Mouse (Mus musculus): ENCODE data around the gene 4930544D05Rik. TPM values are rescaled to one million over a fixed set of nuclear protein-coding genes. Genes with fewer than 3 reads are reported as not detected.

Gene 4930544D05Rik
- total and polyA plus RNA-seq, 2 experiments from 2014 or later = not detected

GRCm38 (mm10) chr11:70658942-70659341 is 43.3 kb downstream of the 4930544D05Rik start:
- ATAC-seq (no peak), DNase-seq (ENCODE audit: low spot score) (no peak)
- Histone ChIP-seq H3K27ac (no peak overlapping the region), H3K9ac (replicated peaks; ENCODE audit: low read length) (no peak overlapping the region), H3K36me3 (ENCODE audit: insufficient read depth, low read length) (peaks cover 19% of the 10 kb centered on the region), H3K9me3 (ENCODE audit: low read length) (no peaks in the 10 kb centered on the region), H3K4me3 (ENCODE audit: low read length) (no peak overlapping the region), H3K4me2 (ENCODE audit: low read depth, low read length) (no peak overlapping the region), H3K4me1 (ENCODE audit: insufficient read depth, low read length) (0 out of 2 replicates have a peak, but pooled peaks cover 5% of the 10 kb centered on the region), H3K27me3 (ENCODE audit: insufficient read depth, low read length) (no peaks in the 10 kb centered on the region)
- 78% methylated on average over 8 of the region's 8 CpGs for WGBS
- no peak for TF ChIP-seq CTCF (IDR thresholded peaks at IDR 0.05; ENCODE audit: low read depth)

DNA sequence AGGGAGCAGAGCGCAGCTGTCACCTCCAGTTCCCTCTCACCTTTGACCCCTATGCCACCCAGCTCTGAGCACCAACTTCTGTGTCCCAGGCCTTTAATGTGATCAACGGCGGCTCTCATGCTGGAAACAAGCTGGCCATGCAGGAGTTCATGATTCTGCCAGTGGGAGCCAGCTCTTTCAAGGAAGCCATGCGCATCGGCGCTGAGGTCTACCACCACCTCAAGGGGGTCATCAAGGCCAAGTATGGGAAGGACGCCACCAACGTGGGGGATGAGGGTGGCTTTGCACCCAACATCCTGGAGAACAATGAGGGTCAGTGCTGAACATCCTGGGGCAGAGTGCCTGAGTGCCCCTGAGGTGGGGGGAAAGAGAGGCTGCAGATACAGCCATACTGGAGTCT is 44.9 kb downstream of the 4930544D05Rik start:
- ATAC-seq = no peak
- H3K36me3 ChIP-seq (ENCODE audit: insufficient read depth, low read length) = peaks cover 32% of the 10 kb centered on the region
- WGBS = 86% methylated on average over 8 of the region's 8 CpGs

GRCm38 (mm10) chr11:70663101-70663500 is 47.5 kb downstream of the 4930544D05Rik start:
- H3K27ac ChIP-seq = no peak overlapping the region
- H3K27me3 ChIP-seq (ENCODE audit: insufficient read depth, low read length) = no peaks in the 10 kb centered on the region
- no peaks in the 10 kb centered on the region for H3K9me3 ChIP-seq (ENCODE audit: low read length)
- ATAC-seq = no peak
- no peak overlapping the region for H3K4me2 ChIP-seq (ENCODE audit: low read depth, low read length)
- H3K9ac ChIP-seq (replicated peaks; ENCODE audit: low read length) = no peak overlapping the region
- H3K4me3 ChIP-seq (ENCODE audit: low read length) = no peak overlapping the region
- TF ChIP-seq CTCF (IDR thresholded peaks at IDR 0.05; ENCODE audit: low read depth) = no peak
- DNase-seq (ENCODE audit: low spot score) = no peak
- WGBS = 91% methylated on average over 8 of the region's 8 CpGs
- peaks cover 4% of the 10 kb centered on the region; the same call in 1 of the 2 replicates for H3K4me1 ChIP-seq (ENCODE audit: insufficient read depth, low read length)
- H3K36me3 ChIP-seq (ENCODE audit: insufficient read depth, low read length) = peaks cover 32% of the 10 kb centered on the region

More for the DNA sequence above, 44.9 kb downstream of the 4930544D05Rik start:
- H3K9ac ChIP-seq (replicated peaks; ENCODE audit: low read length) = no peak overlapping the region
- no peaks in the 10 kb centered on the region for H3K9me3 ChIP-seq (ENCODE audit: low read length)
- DNase-seq (ENCODE audit: low spot score) = no peak
- H3K4me3 ChIP-seq (ENCODE audit: low read length) = no peak overlapping the region
- no peaks in the 10 kb centered on the region for H3K27me3 ChIP-seq (ENCODE audit: insufficient read depth, low read length)
- 0 out of 2 replicates have a peak, but pooled peaks cover 5% of the 10 kb centered on the region for H3K4me1 ChIP-seq (ENCODE audit: insufficient read depth, low read length)
- H3K27ac ChIP-seq = no peak overlapping the region
- no peak overlapping the region for H3K4me2 ChIP-seq (ENCODE audit: low read depth, low read length)
- TF ChIP-seq CTCF (IDR thresholded peaks at IDR 0.05; ENCODE audit: low read depth) = no peak

DNA sequence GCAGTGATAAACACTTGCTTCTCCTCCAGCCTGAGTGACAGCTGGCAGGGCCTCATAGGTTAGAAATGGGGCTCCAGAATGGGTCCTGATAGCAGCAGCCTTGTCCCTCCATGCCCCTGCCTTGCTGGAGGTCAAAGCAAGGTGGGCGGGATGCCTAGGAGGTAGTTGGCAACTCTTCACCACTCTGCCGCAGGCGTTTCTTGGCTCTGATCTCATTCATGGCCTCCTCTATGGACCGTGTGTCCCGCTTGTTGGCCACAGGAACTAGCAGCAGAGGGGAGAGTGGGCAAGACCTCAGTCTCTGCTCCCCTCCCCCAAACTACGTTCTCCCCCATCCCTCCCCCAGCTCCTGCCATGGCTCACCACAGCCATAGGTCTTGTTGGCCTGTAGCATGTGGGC is 48.3 kb downstream of the 4930544D05Rik start:
- DNase-seq (ENCODE audit: low spot score) = no peak
- no peaks in the 10 kb centered on the region for H3K9me3 ChIP-seq (ENCODE audit: low read length)
- H3K9ac ChIP-seq (replicated peaks; ENCODE audit: low read length) = no peak overlapping the region
- ATAC-seq = no peak
- H3K4me1 ChIP-seq (ENCODE audit: insufficient read depth, low read length) = peaks cover 4% of the 10 kb centered on the region; the same call in 1 of the 2 replicates
- WGBS = 83% methylated on average over 6 of the region's 6 CpGs
- H3K4me2 ChIP-seq (ENCODE audit: low read depth, low read length) = no peak overlapping the region
- H3K36me3 ChIP-seq (ENCODE audit: insufficient read depth, low read length) = peaks cover 32% of the 10 kb centered on the region
- H3K4me3 ChIP-seq (ENCODE audit: low read length) = no peak overlapping the region
- H3K27ac ChIP-seq = no peak overlapping the region
- no peak for TF ChIP-seq CTCF (IDR thresholded peaks at IDR 0.05; ENCODE audit: low read depth)
- H3K27me3 ChIP-seq (ENCODE audit: insufficient read depth, low read length) = no peaks in the 10 kb centered on the region

- no peak overlapping the region for H3K27ac ChIP-seq
- H3K9ac ChIP-seq (replicated peaks; ENCODE audit: low read length) = no peak overlapping the region
- no peak for ATAC-seq
- H3K4me3 ChIP-seq (ENCODE audit: low read length) = no peak overlapping the region
- H3K4me1 ChIP-seq (ENCODE audit: insufficient read depth, low read length) = peaks cover 4% of the 10 kb centered on the region; the same call in 1 of the 2 replicates
- H3K9me3 ChIP-seq (ENCODE audit: low read length) = no peaks in the 10 kb centered on the region
- H3K27me3 ChIP-seq (ENCODE audit: insufficient read depth, low read length) = no peaks in the 10 kb centered on the region
- TF ChIP-seq CTCF (IDR thresholded peaks at IDR 0.05; ENCODE audit: low read depth) = 0 out of 2 replicates have a peak, but pooled peaks have one; percentile 4
- no peak overlapping the region for H3K4me2 ChIP-seq (ENCODE audit: low read depth, low read length)
- H3K36me3 ChIP-seq (ENCODE audit: insufficient read depth, low read length) = peaks cover 32% of the 10 kb centered on the region
- WGBS = 95% methylated on average over 9 of the region's 9 CpGs
- DNase-seq (ENCODE audit: low spot score) = no peak
Observed at GRCm38 (mm10) chr11:70664741-70665140, 49.1 kb downstream of the 4930544D05Rik start.

Other genes with a start within 250 kb of the 4930544D05Rik start
- 33.7 and 57.5 TPM in 2 replicates for gene Pelp1, start 205.8 kb upstream of the 4930544D05Rik start, total RNA-seq (2014; rRNA removed)
- 23.6 and 25.5 TPM in 2 replicates for gene Pelp1, start 205.8 kb upstream of the 4930544D05Rik start, polyA plus RNA-seq (2015; fragmentation: Nextera tagmentation; extraction: Ambion mirVana)
- 83.3 and 106 TPM in 2 replicates for gene Arrb2, start 183.2 kb upstream of the 4930544D05Rik start, total RNA-seq (2014; rRNA removed)
- 51.9 and 56.3 TPM in 2 replicates for gene Arrb2, start 183.2 kb upstream of the 4930544D05Rik start, polyA plus RNA-seq (2015; fragmentation: Nextera tagmentation; extraction: Ambion mirVana)
- gene Med11, start 163.9 kb upstream of the 4930544D05Rik start, total RNA-seq (2014; rRNA removed) = 22.9 and 23.7 TPM in 2 replicates
- 29.3 and 30.5 TPM in 2 replicates for gene Med11, start 163.9 kb upstream of the 4930544D05Rik start, polyA plus RNA-seq (2015; fragmentation: Nextera tagmentation; extraction: Ambion mirVana)
- 0.11 and 1.2 TPM in 2 replicates for gene Zmynd15, start 156.4 kb upstream of the 4930544D05Rik start, total RNA-seq (2014; rRNA removed)
- 0.39 and 0.96 TPM in 2 replicates for gene Zmynd15, start 156.4 kb upstream of the 4930544D05Rik start, polyA plus RNA-seq (2015; fragmentation: Nextera tagmentation; extraction: Ambion mirVana)
- 2.8 and 3.3 TPM in 2 replicates for gene Cxcl16, start 155.9 kb upstream of the 4930544D05Rik start, total RNA-seq (2014; rRNA removed)
- gene Cxcl16, start 155.9 kb upstream of the 4930544D05Rik start, polyA plus RNA-seq (2015; fragmentation: Nextera tagmentation; extraction: Ambion mirVana) = 3.4 and 4.1 TPM in 2 replicates
- 4.9 and 17.1 TPM in 2 replicates for gene Tm4sf5, start 110.6 kb upstream of the 4930544D05Rik start, total RNA-seq (2014; rRNA removed)
- 6.9 and 8.6 TPM in 2 replicates for gene Tm4sf5, start 110.6 kb upstream of the 4930544D05Rik start, polyA plus RNA-seq (2015; fragmentation: Nextera tagmentation; extraction: Ambion mirVana)
- not detected in 2 replicates for gene Vmo1, start 101.2 kb upstream of the 4930544D05Rik start, total RNA-seq (2014; rRNA removed)
- gene Vmo1, start 101.2 kb upstream of the 4930544D05Rik start, polyA plus RNA-seq (2015; fragmentation: Nextera tagmentation; extraction: Ambion mirVana) = not detected in 2 replicates
- not detected in 2 replicates for gene Gltpd2, start 96.7 kb upstream of the 4930544D05Rik start, total RNA-seq (2014; rRNA removed)
- 0.24 and 0.31 TPM in 2 replicates for gene Gltpd2, start 96.7 kb upstream of the 4930544D05Rik start, polyA plus RNA-seq (2015; fragmentation: Nextera tagmentation; extraction: Ambion mirVana)
- gene Psmb6, start 90.5 kb upstream of the 4930544D05Rik start, total RNA-seq (2014; rRNA removed) = 409 and 504 TPM in 2 replicates
- 829 and 887 TPM in 2 replicates for gene Psmb6, start 90.5 kb upstream of the 4930544D05Rik start, polyA plus RNA-seq (2015; fragmentation: Nextera tagmentation; extraction: Ambion mirVana)
- not detected in 2 replicates for gene Gm40193, start 82.9 kb upstream of the 4930544D05Rik start, total RNA-seq (2014; rRNA removed)
- not detected in 2 replicates for gene Gm40193, start 82.9 kb upstream of the 4930544D05Rik start, polyA plus RNA-seq (2015; fragmentation: Nextera tagmentation; extraction: Ambion mirVana)
- 46.0 and 64.3 TPM in 2 replicates for gene Pld2, start 75.8 kb upstream of the 4930544D05Rik start, total RNA-seq (2014; rRNA removed)
- gene Pld2, start 75.8 kb upstream of the 4930544D05Rik start, polyA plus RNA-seq (2015; fragmentation: Nextera tagmentation; extraction: Ambion mirVana) = 17.7 and 19.1 TPM in 2 replicates
- gene Mink1, start 53.0 kb upstream of the 4930544D05Rik start, total RNA-seq (2014; rRNA removed) = 56.6 and 73.3 TPM in 2 replicates
- gene Mink1, start 53.0 kb upstream of the 4930544D05Rik start, polyA plus RNA-seq (2015; fragmentation: Nextera tagmentation; extraction: Ambion mirVana) = 13.6 and 15.2 TPM in 2 replicates
- 4.5 TPM in 1 of 2 replicates, not detected in the other for gene Chrne, start 3.4 kb downstream of the 4930544D05Rik start, total RNA-seq (2014; rRNA removed)
- 0.42 and 0.59 TPM in 2 replicates for gene Chrne, start 3.4 kb downstream of the 4930544D05Rik start, polyA plus RNA-seq (2015; fragmentation: Nextera tagmentation; extraction: Ambion mirVana)
- not detected in 2 replicates for gene Gp1ba, start 23.3 kb downstream of the 4930544D05Rik start, total RNA-seq (2014; rRNA removed)
- gene Gp1ba, start 23.3 kb downstream of the 4930544D05Rik start, polyA plus RNA-seq (2015; fragmentation: Nextera tagmentation; extraction: Ambion mirVana) = 0.24 and 0.42 TPM in 2 replicates
- 70.2 and 87.3 TPM in 2 replicates for gene Rnf167, start 31.4 kb downstream of the 4930544D05Rik start, total RNA-seq (2014; rRNA removed)
- gene Rnf167, start 31.4 kb downstream of the 4930544D05Rik start, polyA plus RNA-seq (2015; fragmentation: Nextera tagmentation; extraction: Ambion mirVana) = 100 and 105 TPM in 2 replicates
- gene Slc25a11, start 31.6 kb downstream of the 4930544D05Rik start, total RNA-seq (2014; rRNA removed) = 154 and 160 TPM in 2 replicates
- gene Slc25a11, start 31.6 kb downstream of the 4930544D05Rik start, polyA plus RNA-seq (2015; fragmentation: Nextera tagmentation; extraction: Ambion mirVana) = 168 and 171 TPM in 2 replicates
- 460 and 560 TPM in 2 replicates for gene Pfn1, start 38.8 kb downstream of the 4930544D05Rik start, total RNA-seq (2014; rRNA removed)
- gene Pfn1, start 38.8 kb downstream of the 4930544D05Rik start, polyA plus RNA-seq (2015; fragmentation: Nextera tagmentation; extraction: Ambion mirVana) = 606 and 634 TPM in 2 replicates
- gene Eno3, start 41.4 kb downstream of the 4930544D05Rik start, total RNA-seq (2014; rRNA removed) = 12.4 and 17.7 TPM in 2 replicates
- gene Eno3, start 41.4 kb downstream of the 4930544D05Rik start, polyA plus RNA-seq (2015; fragmentation: Nextera tagmentation; extraction: Ambion mirVana) = 5.9 and 8.3 TPM in 2 replicates
- 31.9 and 43.1 TPM in 2 replicates for gene Spag7, start 53.6 kb downstream of the 4930544D05Rik start, total RNA-seq (2014; rRNA removed)
- 138 and 142 TPM in 2 replicates for gene Spag7, start 53.6 kb downstream of the 4930544D05Rik start, polyA plus RNA-seq (2015; fragmentation: Nextera tagmentation; extraction: Ambion mirVana)
- 23.2 and 26.7 TPM in 2 replicates for gene Camta2, start 72.3 kb downstream of the 4930544D05Rik start, total RNA-seq (2014; rRNA removed)
- 24.5 and 24.6 TPM in 2 replicates for gene Camta2, start 72.3 kb downstream of the 4930544D05Rik start, polyA plus RNA-seq (2015; fragmentation: Nextera tagmentation; extraction: Ambion mirVana)
- 0.72 and 0.94 TPM in 2 replicates for gene Inca1, start 84.3 kb downstream of the 4930544D05Rik start, total RNA-seq (2014; rRNA removed)
- 2.3 and 3.1 TPM in 2 replicates for gene Inca1, start 84.3 kb downstream of the 4930544D05Rik start, polyA plus RNA-seq (2015; fragmentation: Nextera tagmentation; extraction: Ambion mirVana)
- gene Kif1c, start 84.7 kb downstream of the 4930544D05Rik start, total RNA-seq (2014; rRNA removed) = 27.3 and 31.5 TPM in 2 replicates
- gene Kif1c, start 84.7 kb downstream of the 4930544D05Rik start, polyA plus RNA-seq (2015; fragmentation: Nextera tagmentation; extraction: Ambion mirVana) = 1.7 and 1.9 TPM in 2 replicates
- 6.8 and 9.8 TPM in 2 replicates for gene Zfp3, start 148.4 kb downstream of the 4930544D05Rik start, total RNA-seq (2014; rRNA removed)
- 10.2 and 11.2 TPM in 2 replicates for gene Zfp3, start 148.4 kb downstream of the 4930544D05Rik start, polyA plus RNA-seq (2015; fragmentation: Nextera tagmentation; extraction: Ambion mirVana)
- not detected in 2 replicates for gene Scimp, start 196.7 kb downstream of the 4930544D05Rik start, total RNA-seq (2014; rRNA removed)
- 0.14 TPM in 1 of 2 replicates, not detected in the other for gene Scimp, start 196.7 kb downstream of the 4930544D05Rik start, polyA plus RNA-seq (2015; fragmentation: Nextera tagmentation; extraction: Ambion mirVana)
- gene Rabep1, start 228.9 kb downstream of the 4930544D05Rik start, total RNA-seq (2014; rRNA removed) = 45.7 and 47.1 TPM in 2 replicates
- gene Rabep1, start 228.9 kb downstream of the 4930544D05Rik start, polyA plus RNA-seq (2015; fragmentation: Nextera tagmentation; extraction: Ambion mirVana) = 101 and 104 TPM in 2 replicates

Data from hindbrain, postnatal 0 days (tissue).